Mouse (Mus musculus): ENCODE results near the gene Zbed4.
"Not testable (repeated sequence)": the region's sequence is repeated elsewhere in the genome, so short reads cannot be mapped to it uniquely, and the experiment has no call there.

Zbed4 gene

DNA sequence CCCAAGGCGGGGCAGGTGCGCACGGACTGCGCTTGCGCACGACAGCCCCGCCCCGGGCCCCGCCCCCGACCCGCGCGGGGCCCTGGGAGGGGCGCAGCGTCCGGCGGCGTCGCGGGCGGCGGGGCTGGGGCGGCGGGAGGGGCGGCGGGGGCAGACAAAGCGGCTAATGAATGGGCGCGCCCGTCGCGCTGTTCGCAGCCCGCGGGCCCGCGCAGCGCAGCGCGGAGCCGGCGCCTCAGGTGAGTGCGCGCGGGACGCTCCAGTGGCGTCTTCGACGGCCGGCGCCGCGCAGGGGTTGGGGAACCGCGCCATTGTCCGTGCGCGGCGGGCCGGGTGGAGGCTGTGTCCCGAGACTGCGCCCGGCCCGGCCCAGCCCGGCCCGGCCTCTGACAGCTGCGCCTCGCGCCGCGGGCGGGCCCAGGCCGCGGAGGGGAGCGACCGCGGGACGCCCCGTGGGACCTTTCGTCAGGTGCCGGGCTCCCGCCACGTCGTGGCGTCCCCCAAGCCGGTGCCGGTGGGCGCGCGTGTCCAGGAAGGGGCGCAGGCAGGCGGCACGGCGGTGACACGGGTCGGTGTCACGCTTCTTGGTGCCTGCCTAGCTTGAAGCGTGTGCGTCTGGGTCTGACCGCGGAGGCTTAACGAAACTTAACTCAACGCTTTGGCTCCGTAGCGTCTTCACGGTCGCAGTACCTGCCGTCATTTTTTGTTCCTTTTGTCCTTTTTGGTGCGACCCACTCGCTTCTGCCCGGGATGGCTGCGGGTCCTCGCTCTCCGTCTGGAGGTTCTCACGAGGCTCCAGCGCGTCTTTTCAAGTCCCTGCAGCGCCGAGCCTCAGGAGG lies at the start of gene Zbed4:
TSS of gene Zbed4 (plus strand) at position 97 of the 839 bp plus-strand sequence.
- DNase-seq (ENCODE audit: low spot score): peak; percentile 72

DNA sequence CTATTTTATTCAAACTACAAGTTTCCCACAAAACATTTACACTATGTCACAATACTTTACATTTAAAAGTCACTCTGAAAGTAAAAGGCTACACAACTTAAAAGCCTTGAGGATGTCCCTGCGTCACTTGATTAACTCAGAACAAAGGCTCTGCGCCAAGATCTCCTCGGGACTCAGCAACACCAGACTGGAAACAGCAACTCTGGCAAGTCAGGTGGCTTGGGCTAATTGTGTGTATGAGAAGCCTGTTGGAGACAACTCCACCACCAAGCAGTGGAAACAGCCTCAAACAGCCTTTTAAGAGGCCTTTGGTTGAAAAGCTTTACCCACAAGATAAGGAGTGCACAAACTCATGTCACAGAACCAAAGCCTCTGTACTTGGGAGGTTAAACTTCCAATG lies 49.0 kb upstream of the Zbed4 start:
- DNase-seq (ENCODE audit: low spot score): no peak

DNA sequence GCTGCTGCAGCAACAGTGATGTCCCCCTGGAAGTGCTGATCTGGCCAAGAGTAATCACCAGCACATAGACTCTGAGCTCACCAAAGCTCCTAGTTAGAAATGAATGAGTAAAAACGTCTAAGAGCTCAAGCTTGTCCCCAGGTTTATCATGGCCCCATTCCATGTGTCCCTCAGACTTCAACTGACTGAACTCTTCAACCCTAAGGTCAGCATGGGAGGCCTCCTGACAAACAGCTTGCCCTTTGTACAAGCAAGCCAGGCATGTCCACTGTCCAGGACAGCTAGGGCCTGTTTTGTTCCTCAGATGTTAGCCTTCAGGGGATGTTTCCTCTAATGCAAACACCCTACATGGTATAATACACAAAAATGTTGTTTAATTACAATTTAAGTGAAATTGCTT lies 47.2 kb upstream of the Zbed4 start:
- DNase-seq (ENCODE audit: low spot score): no peak

DNA sequence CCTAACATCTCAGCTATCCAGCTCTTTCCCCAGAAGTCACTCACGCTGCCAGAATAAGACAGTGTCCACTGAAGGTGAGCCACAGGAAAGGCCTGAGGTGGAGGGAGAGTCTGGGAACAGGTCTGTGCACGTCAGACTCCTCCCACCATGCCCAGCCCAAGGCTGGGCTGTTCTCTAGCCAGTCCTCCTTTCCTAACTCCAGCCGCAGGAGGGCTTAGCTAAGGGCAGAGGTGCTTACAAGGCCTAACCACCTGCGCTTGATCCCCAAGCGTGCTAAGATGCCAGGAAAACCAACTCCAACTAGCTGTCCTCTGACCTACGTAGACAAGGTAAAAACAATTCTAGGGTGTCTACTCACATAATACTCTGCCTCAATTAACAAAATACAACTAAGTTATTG lies 45.1 kb upstream of the Zbed4 start:
- DNase-seq (ENCODE audit: low spot score): no peak

DNA sequence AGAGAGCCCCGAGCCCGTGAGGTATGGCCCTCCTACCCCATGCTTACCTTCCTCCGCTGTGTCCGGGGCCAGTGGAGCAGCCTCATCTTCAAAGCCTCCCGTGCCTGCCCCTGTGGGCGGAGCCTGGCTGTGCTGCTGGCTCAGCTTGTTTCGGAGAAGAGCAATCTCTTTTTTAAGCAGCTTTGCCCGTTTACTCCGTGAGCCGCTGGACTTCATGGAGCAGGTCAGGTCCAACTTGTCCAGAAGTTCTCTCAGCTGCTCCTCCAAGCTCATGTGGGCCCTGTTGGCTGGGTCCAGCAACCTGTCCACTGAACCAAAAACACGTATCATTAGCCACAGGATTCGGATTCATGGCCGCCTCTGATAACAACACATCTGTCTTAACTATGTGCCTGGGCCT lies 44.5 kb upstream of the Zbed4 start:
- not testable (repeated sequence) for DNase-seq (ENCODE audit: low spot score)

DNA sequence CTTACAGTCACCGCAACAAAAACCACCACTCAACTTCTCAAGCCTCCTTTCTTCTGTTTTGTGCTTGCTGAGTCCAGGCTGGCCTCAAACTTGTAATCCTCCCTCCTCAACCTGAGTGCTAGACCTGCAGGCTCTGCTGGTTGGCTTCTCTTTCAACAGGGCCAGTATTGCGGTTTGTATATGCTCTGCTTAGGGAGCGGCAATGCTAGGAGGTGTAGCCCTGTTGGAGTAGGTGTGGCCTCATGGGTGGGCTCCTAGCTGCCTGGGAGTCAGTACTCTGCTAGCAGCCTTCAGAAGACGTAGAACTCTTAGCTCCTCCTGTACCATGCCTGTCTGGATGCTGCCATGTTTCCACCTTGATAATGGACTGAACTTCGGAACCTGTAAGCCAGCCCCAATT lies 43.3 kb upstream of the Zbed4 start:
- DNase-seq (ENCODE audit: low spot score): no peak

DNA sequence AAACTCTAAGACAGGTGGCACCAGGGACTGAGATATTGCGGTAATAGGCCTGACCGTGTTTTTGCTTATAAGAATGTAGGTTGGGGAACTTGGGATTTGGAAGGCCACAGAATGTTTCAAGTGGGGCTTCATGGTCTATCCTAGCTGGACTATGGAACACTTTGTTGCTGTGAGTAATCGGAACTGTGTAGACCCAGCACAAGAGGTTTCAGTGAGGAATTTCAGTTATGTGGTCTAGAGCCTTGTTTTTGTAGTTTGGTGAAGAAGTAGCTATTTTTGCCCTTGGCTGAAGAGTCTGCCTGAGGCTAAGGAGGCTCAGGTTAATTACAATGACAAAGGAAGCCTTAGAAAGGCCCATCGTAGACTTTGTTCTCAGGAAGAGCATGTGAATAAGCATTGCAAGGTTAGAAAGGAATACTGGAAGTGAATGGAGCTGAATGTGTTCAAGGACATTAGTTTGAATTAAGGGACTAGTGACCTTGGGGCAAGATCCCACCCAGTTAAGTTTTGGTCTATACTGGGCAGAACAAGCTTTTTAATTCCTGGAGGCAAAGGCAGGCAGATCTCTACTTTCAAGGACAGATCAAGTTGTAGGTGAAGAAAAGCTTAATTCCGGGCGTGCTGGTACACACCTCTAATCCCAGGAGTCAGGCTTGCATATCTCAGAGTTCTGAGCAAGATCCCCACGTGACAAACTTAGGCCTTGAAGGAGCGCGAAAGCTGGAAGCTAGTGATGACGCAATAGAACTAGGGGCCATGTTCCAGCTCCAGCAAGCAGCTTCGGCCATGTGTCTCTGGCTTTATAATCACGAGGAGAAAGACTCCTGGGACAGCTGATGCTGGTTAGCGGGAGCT lies 42.6 kb upstream of the Zbed4 start:
- no peak for DNase-seq (ENCODE audit: low spot score)

DNA sequence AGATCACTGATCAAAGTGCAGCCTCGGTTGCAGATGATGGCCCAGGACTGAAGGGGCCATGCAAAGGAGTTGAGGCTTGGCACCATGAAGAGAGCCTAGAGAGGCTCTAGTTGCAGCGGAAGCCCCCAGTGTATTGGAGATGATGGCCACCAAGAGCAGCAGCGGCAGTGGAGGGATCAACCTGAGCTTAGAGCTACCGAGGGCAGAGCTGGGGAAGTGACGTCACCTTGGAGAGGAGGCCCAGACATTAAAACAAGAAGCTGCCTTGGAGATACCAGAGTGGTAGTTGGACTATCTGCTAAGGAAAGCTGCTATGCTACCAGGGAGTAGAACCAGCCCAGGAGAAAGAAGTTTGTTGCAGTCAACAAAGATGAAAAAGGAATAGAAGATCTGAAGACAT lies 41.6 kb upstream of the Zbed4 start:
- DNase-seq (ENCODE audit: low spot score): no peak

DNA sequence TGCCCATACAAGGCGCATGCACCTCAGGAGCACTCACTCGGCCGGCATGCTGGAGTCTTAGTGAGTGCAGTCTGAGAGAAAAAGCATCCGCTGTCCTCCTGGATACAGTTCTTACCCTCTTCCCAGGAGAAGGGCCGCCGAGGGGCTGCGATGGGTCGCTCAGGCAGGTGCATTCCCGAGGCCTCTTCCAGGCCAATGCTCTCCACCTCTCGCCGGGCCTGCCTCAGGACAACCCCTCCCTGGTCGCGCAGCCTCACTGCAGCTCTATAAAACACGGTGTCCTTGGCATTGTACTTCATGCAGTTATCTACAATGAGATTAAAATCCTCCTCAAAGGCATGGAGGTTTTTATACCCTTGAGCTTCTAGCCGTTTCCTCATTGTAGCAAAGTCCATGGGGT lies 39.0 kb upstream of the Zbed4 start:
- DNase-seq (ENCODE audit: low spot score): no peak

DNA sequence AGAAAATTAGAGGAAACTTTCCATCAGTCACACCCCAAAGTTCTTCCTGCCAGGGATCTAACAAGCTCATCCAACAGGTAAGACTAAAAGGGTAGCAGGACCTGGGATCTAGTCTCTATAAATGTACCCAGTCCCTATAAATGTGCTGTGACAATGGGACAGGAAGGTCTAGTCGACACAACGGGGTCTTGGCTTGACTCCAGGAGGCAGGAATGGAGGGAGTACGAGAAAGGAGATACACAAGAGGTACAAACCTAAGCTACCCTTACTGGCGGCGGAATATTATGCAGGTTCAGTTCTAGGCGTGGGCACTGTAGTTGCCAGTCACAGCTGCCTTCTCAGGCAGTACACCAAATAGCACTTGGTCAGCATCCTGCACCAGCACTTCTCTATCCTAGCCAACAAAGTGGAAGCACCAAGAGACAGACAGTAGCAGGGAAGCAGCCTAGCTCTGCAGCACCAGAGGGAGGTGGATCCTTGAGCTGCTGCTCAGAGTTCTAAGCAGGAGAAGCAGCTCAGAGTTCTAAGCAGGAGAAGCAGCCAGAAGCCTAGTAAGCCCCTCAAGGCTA lies 37.4 kb upstream of the Zbed4 start:
- no peak for DNase-seq (ENCODE audit: low spot score)

DNA sequence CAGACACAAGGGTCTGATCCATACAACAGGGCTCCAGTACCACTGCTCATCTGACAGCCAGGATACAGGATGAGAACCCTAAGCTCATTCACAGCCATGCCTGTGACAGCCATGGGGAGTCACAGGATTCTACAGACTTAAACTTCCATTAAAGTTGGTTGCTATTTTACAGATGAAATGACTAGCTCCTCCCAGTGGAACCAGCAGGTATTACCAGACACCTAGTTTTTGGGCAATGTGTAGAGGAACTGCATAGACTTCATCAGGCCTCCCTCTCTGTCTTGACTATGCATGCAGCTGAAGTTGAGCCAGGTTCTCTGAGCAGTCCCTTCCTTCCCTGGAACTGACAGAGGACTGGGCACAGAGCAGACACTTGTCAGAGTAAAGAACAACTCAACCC lies 35.1 kb upstream of the Zbed4 start:
- no peak for DNase-seq (ENCODE audit: low spot score)

DNA sequence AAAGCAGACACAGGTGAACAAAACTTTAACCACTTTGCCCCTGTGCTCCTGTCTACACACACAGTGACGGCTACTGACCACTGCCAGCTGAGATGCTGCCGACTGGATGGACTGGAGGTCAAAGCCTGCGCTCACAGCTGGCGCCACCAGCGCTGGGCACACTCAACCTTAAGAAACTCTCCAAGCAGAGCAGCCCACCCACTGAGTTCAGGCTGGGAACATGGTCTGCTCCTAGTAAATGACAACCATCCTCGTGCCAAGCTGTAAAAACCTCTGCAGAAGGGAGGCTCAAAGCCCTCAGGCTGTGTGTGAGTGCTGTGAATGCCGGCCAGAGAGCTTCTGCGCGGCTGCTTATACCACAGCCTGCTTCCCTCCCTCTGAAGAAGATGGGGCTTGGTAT lies 34.2 kb upstream of the Zbed4 start:
- DNase-seq (ENCODE audit: low spot score): no peak

DNA sequence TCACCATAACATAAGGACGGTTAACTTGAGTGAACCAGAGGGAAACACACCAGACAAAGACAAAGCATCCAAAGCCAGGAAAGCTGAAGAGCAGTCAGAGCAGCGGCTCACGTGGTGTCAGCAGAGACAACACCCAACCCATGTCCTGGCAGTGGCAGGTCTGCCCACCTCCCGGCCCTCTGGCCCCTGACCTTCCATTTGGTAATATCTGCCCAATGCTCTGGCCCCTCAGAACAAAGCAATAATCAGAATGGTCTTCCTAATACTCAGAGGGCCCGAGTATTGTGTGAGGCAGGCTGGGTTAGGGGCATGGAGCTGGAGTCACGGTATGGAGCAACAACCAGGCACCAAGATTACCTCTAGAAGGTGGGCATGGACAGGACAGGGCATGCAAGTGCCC lies 28.3 kb upstream of the Zbed4 start:
- no peak for DNase-seq (ENCODE audit: low spot score)

DNA sequence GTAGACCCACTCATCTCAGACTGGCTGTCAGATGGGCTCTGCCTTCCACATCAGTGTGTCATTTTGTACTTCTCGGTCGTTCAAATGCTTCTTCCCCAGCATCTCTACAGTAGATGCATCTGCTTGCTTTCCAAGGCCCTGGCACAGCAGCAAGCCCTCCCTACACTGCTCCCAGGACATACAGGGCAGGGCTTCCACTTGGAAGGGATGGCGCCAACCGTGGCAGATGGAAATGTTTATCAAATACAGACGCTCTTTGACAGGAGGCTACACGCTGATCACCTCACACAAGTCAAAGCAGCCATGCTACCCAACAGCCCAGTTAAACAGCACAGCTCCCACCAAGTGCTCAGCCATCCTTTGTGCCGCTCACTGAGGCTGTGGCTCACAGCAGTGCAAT lies 27.1 kb upstream of the Zbed4 start:
- no peak for DNase-seq (ENCODE audit: low spot score)

DNA sequence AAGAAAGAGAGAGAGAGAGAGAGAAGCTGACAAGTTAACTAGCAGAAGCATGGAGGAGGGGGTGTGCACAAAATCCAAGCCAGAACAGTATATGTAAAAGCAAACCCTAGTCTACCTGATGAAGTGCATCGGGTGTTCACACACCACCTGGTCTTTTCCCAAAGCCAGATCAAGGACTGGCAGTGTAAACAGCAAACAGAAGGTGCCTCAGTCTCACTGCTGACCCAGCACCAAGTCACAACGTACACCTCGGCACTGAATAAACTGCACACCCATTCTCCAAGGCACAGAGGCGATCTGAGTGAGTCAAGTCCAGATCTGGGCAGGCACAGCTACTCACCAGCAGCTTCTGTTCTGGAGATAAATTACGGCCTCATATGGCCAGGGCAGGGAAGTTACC lies 26.4 kb upstream of the Zbed4 start:
- no peak for DNase-seq (ENCODE audit: low spot score)

DNA sequence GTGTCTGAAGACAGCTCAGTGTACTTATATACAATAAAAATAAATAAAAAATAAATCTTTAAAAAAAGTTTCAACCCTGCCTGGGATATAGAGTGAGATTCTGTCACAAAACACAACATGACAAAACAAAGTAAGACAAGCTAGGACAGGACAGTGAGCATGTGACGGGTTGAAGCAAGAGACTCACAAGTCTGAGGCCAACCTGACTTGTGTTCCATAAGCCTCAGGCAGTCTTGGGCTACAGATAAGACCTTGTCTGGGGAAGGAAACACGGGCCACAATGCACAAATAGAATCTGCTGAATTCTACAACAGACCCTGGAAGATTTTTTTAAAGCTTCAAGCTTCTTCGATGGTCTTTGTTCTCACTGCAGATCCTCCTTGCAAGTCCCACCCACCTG lies 24.3 kb upstream of the Zbed4 start:
- no peak for DNase-seq (ENCODE audit: low spot score)

DNA sequence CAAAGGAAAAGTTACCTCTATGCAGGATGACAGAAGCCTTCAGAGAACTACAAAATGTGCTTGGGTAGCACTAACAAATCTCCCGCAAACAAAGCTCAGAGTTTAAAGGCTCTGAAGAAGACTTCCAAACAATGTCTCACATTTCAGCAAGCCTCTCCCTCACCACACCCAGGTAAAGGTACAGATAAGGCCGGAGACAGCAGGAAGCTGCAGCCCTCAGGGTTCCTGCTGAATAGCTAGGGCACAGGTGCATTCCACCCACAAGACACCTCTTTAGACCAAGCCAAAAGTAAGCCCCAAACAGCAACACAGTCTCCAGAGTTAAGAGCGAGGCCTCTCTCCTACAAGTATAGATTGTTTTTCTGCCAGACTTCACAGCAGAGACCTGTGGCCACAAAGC lies 20.7 kb upstream of the Zbed4 start:
- DNase-seq (ENCODE audit: low spot score): no peak

DNA sequence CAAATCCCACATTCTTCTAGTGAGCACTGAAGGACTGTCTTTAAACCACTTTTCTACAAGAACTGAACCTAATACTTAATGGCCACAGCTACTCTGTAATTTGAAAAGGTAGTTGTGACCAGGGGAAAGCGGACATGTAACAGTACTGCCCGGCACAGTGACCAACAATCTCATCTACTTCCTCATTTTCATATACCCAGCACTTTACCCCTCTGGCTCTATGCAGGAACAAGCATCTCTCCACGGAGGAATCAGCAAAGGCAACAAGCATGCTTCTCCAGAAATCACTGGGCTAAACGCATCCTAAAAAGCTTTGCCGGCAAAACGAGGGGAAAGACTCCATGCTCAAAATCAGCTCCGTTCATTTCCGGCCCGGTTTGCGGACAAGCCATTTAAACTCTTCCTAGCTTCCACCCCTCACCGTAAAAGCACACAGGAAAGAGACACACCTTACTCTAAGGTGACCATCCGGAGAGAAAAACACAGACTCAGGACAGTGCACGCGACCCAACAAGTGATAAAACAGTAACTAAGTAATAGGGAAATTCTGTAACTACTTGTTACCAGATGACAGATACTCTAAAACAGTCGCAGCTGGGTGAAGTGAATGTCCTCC lies 18.9 kb upstream of the Zbed4 start:
- no peak for DNase-seq (ENCODE audit: low spot score)

DNA sequence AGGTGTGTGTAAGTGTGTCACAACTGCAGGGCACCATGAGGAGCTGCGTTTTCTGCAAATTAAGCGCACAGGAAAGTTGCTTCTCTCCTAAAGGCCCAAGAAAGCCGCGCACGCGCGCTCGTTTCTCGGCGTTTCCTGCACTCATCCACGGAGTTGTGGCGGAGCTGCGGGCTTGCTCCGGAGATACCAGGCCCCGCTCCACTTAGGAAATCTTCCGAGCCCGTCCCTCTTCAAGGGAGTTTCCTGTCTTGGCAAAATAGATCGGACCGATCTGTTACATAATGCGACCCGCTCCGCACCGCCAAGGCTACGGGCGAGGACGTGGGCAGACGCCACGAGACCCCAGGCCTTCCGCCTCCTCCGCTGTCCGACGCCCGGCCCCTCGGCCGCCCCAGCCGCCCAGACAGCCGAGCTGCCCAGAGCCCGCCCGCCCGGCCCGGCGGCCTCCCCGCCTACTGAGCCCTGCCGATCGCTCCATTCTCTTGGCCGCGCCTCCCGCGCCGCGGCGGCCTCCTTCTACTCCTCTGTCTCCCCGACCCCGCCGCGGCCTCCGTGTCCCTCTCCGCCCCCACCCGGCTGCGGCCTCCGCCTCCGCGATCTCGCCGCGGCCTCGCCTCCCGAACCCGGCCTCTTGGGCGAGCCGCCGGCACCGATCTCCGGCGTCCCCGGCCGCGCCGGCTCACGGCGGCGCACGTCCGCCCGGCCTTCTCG lies 18.3 kb upstream of the Zbed4 start:
- peak; percentile 79 for DNase-seq (ENCODE audit: low spot score)

DNA sequence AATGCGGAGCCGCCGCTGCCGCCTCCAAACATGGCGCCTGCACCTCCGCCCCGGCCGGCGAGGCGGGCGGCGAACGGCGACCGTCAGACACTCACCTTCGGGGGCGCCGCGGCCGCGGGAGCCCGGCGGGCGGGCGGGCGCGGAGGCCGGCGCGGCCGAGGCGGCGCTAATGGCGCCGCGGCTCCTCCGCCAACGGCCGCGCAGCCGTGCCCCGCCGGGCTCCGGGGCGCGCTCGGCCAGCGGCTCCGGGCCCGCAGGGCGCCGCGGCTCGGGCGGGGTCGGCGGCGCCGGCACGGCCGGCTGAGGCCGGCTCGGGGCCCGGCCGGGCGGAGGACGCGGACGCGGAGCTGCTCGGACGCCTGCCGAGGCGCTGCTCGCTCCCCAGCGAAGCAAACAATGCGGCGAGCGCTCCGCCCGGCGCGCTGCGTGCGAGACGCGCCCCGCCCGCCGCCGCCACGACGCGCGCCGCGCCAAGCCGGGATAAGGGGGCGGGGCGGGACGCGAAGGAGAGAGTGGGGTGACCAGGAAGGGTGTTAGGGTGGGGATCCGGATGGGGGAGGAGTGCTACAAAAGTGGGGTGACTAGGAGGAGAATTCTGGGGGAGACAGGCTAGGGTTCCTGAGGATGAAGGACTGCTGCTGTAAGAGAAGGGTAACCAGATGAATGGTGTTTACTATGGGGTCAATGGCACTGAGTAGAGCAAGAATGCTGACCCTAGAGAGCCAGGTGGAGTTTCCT lies 17.5 kb upstream of the Zbed4 start, which contains the start of gene Brd1:
TSS of gene Brd1 (minus strand) at position 400 of the 738 bp plus-strand sequence.
- peak; percentile 91 for DNase-seq (ENCODE audit: low spot score)

DNA sequence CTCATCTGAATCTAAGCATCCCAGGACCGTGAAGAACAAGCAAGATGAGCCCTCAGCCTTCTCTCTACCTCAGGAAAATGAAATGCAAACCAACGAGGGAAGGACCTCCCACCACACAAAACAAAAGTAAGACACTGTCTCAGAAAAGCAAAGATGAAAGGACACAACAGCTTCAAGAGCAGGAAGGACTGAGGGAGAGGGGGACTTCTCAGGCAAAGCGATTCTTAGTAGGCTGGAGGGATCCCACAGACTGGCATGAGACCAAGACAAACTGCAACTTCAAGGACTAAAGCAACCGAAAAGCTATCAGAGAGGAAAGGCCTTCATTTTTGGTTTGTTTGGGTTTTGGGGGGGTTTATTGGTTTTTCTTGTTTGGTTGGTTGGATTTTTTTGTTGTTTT lies 15.3 kb upstream of the Zbed4 start:
- DNase-seq (ENCODE audit: low spot score): no peak

All from testis, postnatal 10 days (tissue).